Mouse (Mus musculus) myocyte (in vitro differentiated cells): ENCODE results near the gene Rps6kl1. TPM values are rescaled to one million over a fixed set of nuclear protein-coding genes. Genes with fewer than 3 reads are reported as not detected.

Experiments
- H3K27me3 ChIP-seq: one replicate; pipeline ENCODE4 v1.6.1; 2011; ENCODE audit not compliant: control insufficient read depth, insufficient read depth, insufficient read length
- H3K36me3 ChIP-seq: one replicate; pipeline ENCODE4 v1.6.1; 2011; ENCODE audit not compliant: control insufficient read depth, insufficient read depth
- H3K4me2 ChIP-seq: one replicate; pipeline ENCODE4 v1.6.1; 2011; ENCODE audit warnings: low read depth, control low read depth
- H3K4me3 ChIP-seq: one replicate; pipeline ENCODE4 v1.5.1; 2011; ENCODE audit warnings: mild to moderate bottlenecking, control low read depth, moderate library complexity
- H3K79me2 ChIP-seq: one replicate; pipeline ENCODE4 v1.6.1; 2011; ENCODE audit not compliant: control insufficient read depth, insufficient read depth
- H3ac ChIP-seq: one replicate; pipeline ENCODE4 v1.6.1; 2011; ENCODE audit not compliant: control insufficient read depth, insufficient read length
- CEBPB ChIP-seq: IDR thresholded peaks from 2 replicates; pipeline ENCODE4 v1.6.1; 2011; ENCODE audit warnings: mild to moderate bottlenecking, moderate library complexity; ENCODE audit not compliant: poor library complexity, insufficient read depth, severe bottlenecking
- E2F4 ChIP-seq: IDR thresholded peaks from one replicate; pipeline ENCODE4 v1.6.1; 2011; ENCODE audit warnings: mild to moderate bottlenecking, control low read depth, moderate library complexity; ENCODE audit not compliant: insufficient read depth
- MAX ChIP-seq: IDR thresholded peaks from one replicate; pipeline ENCODE4 v1.6.1; 2011; ENCODE audit warnings: low read depth, mild to moderate bottlenecking, control low read depth
- MYOD1 ChIP-seq, 3 experiments: IDR thresholded peaks; one replicate each; pipeline ENCODE4 v1.6.1; 2011; ENCODE audit warnings: control low read depth in 2 of 3, low read depth in 2 of 3, mild to moderate bottlenecking in 2 of 3, moderate library complexity in 1 of 3; ENCODE audit not compliant: insufficient read length in 2 of 3, control insufficient read depth in 1 of 3
- MYOG ChIP-seq, 3 experiments: IDR thresholded peaks; one replicate each; pipeline ENCODE4 v1.6.1; 2011; ENCODE audit warnings: control low read depth in 2 of 3, low read depth in 2 of 3, mild to moderate bottlenecking in 2 of 3; ENCODE audit not compliant: insufficient read length in 2 of 3, control insufficient read depth in 1 of 3, insufficient read depth in 1 of 3
- POLR2A ChIP-seq: IDR thresholded peaks from one replicate; pipeline ENCODE4 v1.6.1; 2011; ENCODE audit warnings: low read depth, mild to moderate bottlenecking, control low read depth, moderate library complexity; ENCODE audit not compliant: insufficient read length
- POLR2AphosphoS2 ChIP-seq: IDR thresholded peaks from one replicate; pipeline ENCODE4 v1.6.1; 2011; ENCODE audit warnings: low read depth, control low read depth; ENCODE audit not compliant: insufficient read length
- REST ChIP-seq: IDR thresholded peaks from one replicate; pipeline ENCODE4 v1.6.1; 2011; ENCODE audit warnings: mild to moderate bottlenecking, control low read depth, moderate library complexity; ENCODE audit not compliant: insufficient read depth, insufficient read length
- SRF ChIP-seq: IDR thresholded peaks from one replicate; pipeline ENCODE4 v1.6.1; 2011; ENCODE audit warnings: low read depth; ENCODE audit not compliant: control insufficient read depth, insufficient read length
- TCF12 ChIP-seq: IDR thresholded peaks from one replicate; pipeline ENCODE4 v1.6.1; 2011; ENCODE audit warnings: mild to moderate bottlenecking, control low read depth; ENCODE audit not compliant: poor library complexity, insufficient read depth, severe bottlenecking
- TCF3 ChIP-seq: IDR thresholded peaks from one replicate; pipeline ENCODE4 v1.6.1; 2011; ENCODE audit warnings: low read depth, control low read depth; ENCODE audit not compliant: insufficient read length
- USF1 ChIP-seq: IDR thresholded peaks from one replicate; pipeline ENCODE4 v1.6.1; 2011; ENCODE audit warnings: low read depth, mild to moderate bottlenecking, control low read depth, moderate library complexity
- polyA plus RNA-seq: library from polyadenylated mRNA; unstranded; fragments of >200 nt; fragmentation: generic; extraction: Trizol; gene quantifications from one replicate; pipeline ENCODE4 v1.2.1, GENCODE M21; 2012; ENCODE audit warnings: missing spikeins

Gene Rps6kl1
- polyA plus RNA-seq, 1 experiment, result 0.53 TPM

- no peaks in the 10 kb centered on the region for H3K36me3 ChIP-seq
- H3K4me3 ChIP-seq, result no peak overlapping the region
- H3K4me2 ChIP-seq, result no peak overlapping the region
- H3K79me2 ChIP-seq, result no peaks in the 10 kb centered on the region
- TF ChIP-seq USF1, result no peak
- no peak for TF ChIP-seq MAX
- TF ChIP-seq REST, result no peak
- TF ChIP-seq TCF12, result no peak
- TF ChIP-seq TCF3, result no peak
- no peak for TF ChIP-seq MYOG (IDR thresholded peaks at IDR 0.05; ENCODE audit: control insufficient read depth in 1 of 3, insufficient read depth in 1 of 3, insufficient read length in 2 of 3, low read depth in 2 of 3)
- H3K27me3 ChIP-seq, result no peaks in the 10 kb centered on the region
- no peak overlapping the region for H3ac ChIP-seq
These were observed 8.5 kb upstream of the Rps6kl1 start for GRCm38 (mm10) chr12:85159592-85159991.

- Histone ChIP-seq H3K4me3 (no peak overlapping the region), H3K27me3 (no peaks in the 10 kb centered on the region), H3ac (no peak overlapping the region), H3K79me2 (no peaks in the 10 kb centered on the region), H3K4me2 (no peak overlapping the region), H3K36me3 (no peaks in the 10 kb centered on the region)
- TF ChIP-seq CEBPB (no peak), TCF12 (no peak), USF1 (no peak), MAX (no peak), MYOG (IDR thresholded peaks at IDR 0.05; ENCODE audit: control insufficient read depth in 1 of 3, insufficient read depth in 1 of 3, insufficient read length in 2 of 3, low read depth in 2 of 3) (no peak), SRF (no peak), POLR2A (no peak), POLR2AphosphoS2 (no peak), TCF3 (no peak), REST (no peak), E2F4 (no peak), MYOD1 (IDR thresholded peaks at IDR 0.05; ENCODE audit: control insufficient read depth in 1 of 3, insufficient read length in 2 of 3, low read depth in 2 of 3) (no peak)
These were observed 7.7 kb upstream of the Rps6kl1 start for GRCm38 (mm10) chr12:85158801-85159200.

GRCm38 (mm10) chr12:85157797-85158460, 6.9 kb upstream of the Rps6kl1 start:
- Histone ChIP-seq H3K4me2 (no peak overlapping the region), H3K36me3 (no peaks in the 10 kb centered on the region), H3K27me3 (no peaks in the 10 kb centered on the region), H3K79me2 (no peaks in the 10 kb centered on the region), H3ac (no peak overlapping the region), H3K4me3 (no peak overlapping the region)
- no peak for TF ChIP-seq TCF3
- TF ChIP-seq TCF12, result no peak
- no peak for TF ChIP-seq USF1
- TF ChIP-seq MYOG (IDR thresholded peaks at IDR 0.05; ENCODE audit: control insufficient read depth in 1 of 3, insufficient read depth in 1 of 3, insufficient read length in 2 of 3, low read depth in 2 of 3), result no peak
- TF ChIP-seq POLR2A, result no peak
- TF ChIP-seq REST, result no peak
- TF ChIP-seq SRF, result no peak
- TF ChIP-seq E2F4, result no peak
- no peak for TF ChIP-seq MYOD1 (IDR thresholded peaks at IDR 0.05; ENCODE audit: control insufficient read depth in 1 of 3, insufficient read length in 2 of 3, low read depth in 2 of 3)
- TF ChIP-seq CEBPB, result no peak
- no peak for TF ChIP-seq POLR2AphosphoS2
- TF ChIP-seq MAX, result no peak

- no peaks in the 10 kb centered on the region for H3K79me2 ChIP-seq
- H3K36me3 ChIP-seq, result no peaks in the 10 kb centered on the region
- peak overlapping the region; percentile 48 for H3K4me2 ChIP-seq
- TF ChIP-seq POLR2AphosphoS2 (no peak), REST (no peak), POLR2A (no peak), SRF (no peak), USF1 (no peak), MYOD1 (IDR thresholded peaks at IDR 0.05; ENCODE audit: control insufficient read depth in 1 of 3, insufficient read length in 2 of 3, low read depth in 2 of 3) (no peak), MYOG (IDR thresholded peaks at IDR 0.05; ENCODE audit: control insufficient read depth in 1 of 3, insufficient read depth in 1 of 3, insufficient read length in 2 of 3, low read depth in 2 of 3) (no peak), TCF12 (no peak), MAX (no peak), CEBPB (no peak), TCF3 (no peak), E2F4 (no peak)
- H3K4me3 ChIP-seq, result no peak overlapping the region
- no peak overlapping the region for H3ac ChIP-seq
- H3K27me3 ChIP-seq, result no peaks in the 10 kb centered on the region
These were observed 5.3 kb upstream of the Rps6kl1 start for GRCm38 (mm10) chr12:85156324-85156723.

- no peak for TF ChIP-seq USF1
- peak; percentile 66; the same call in 1 of the 2 replicates for TF ChIP-seq CEBPB
These were observed 1.9 kb upstream of the Rps6kl1 start for GRCm38 (mm10) chr12:85153011-85153410.

More at GRCm38 (mm10) chr12:85153011-85153410, 1.9 kb upstream of the Rps6kl1 start:
- H3K4me2 ChIP-seq, result no peak overlapping the region
- no peaks in the 10 kb centered on the region for H3K27me3 ChIP-seq
- H3K79me2 ChIP-seq, result no peaks in the 10 kb centered on the region
- no peak overlapping the region for H3ac ChIP-seq
- H3K4me3 ChIP-seq, result no peak overlapping the region
- no peaks in the 10 kb centered on the region for H3K36me3 ChIP-seq
